Mouse (Mus musculus) layer of hippocampus, adult 2 months (tissue): ENCODE measurements around the gene Npy5r. TPM values are rescaled to one million over a fixed set of nuclear protein-coding genes. Genes with fewer than 3 reads are reported as not detected.
A peak's percentile ranks its signal among the peaks of the same experiment; 100 is the strongest.

Experiments
- DNase-seq, 2 experiments: peaks; one replicate each; pipeline ENCODE4 v3.0.0; 2022; ENCODE audit warnings: low spot score in 2 of 2
- H3K27ac ChIP-seq: fragments of 200-600 bp; 2 replicates; pipeline ENCODE4 v1.8.1; 2022
- H3K4me3 ChIP-seq: fragments of 200-600 bp; 2 replicates; pipeline ENCODE4 v1.8.1; 2022; ENCODE audit warnings: mild to moderate bottlenecking
- CTCF ChIP-seq: fragments of 200-600 bp; conservative IDR thresholded peaks from 2 replicates; pipeline ENCODE4 v1.8.1; 2022; ENCODE audit warnings: antibody characterized with exemption, mild to moderate bottlenecking, moderate library complexity
- long read RNA-seq, 2 experiments: library from polyadenylated mRNA; stranded (forward); transcript quantifications; one replicate each; pipeline ENCODE4 v2.0.0; 2021; ENCODE audit warnings: borderline mapping rate in 2 of 2
- total RNA-seq, 2 experiments: library from RNA; stranded (reverse); gene quantifications; 2 replicates each; pipeline ENCODE4 v1.2.3; 2021

Npy5r gene
- total RNA-seq, result 10 to 100 TPM; 10.1 to 10.9 TPM
- long read RNA-seq, experiment 1, partial matches to known transcripts, result 0 of 6 reads
- long read RNA-seq, experiment 1, other reads (novel, unspliced or antisense), result 0 of 6 reads
- long read RNA-seq, experiment 2, partial matches to known transcripts, result 0 of 10 reads
- long read RNA-seq, experiment 2, other reads (novel, unspliced or antisense), result 4 of 10 reads

DNA sequence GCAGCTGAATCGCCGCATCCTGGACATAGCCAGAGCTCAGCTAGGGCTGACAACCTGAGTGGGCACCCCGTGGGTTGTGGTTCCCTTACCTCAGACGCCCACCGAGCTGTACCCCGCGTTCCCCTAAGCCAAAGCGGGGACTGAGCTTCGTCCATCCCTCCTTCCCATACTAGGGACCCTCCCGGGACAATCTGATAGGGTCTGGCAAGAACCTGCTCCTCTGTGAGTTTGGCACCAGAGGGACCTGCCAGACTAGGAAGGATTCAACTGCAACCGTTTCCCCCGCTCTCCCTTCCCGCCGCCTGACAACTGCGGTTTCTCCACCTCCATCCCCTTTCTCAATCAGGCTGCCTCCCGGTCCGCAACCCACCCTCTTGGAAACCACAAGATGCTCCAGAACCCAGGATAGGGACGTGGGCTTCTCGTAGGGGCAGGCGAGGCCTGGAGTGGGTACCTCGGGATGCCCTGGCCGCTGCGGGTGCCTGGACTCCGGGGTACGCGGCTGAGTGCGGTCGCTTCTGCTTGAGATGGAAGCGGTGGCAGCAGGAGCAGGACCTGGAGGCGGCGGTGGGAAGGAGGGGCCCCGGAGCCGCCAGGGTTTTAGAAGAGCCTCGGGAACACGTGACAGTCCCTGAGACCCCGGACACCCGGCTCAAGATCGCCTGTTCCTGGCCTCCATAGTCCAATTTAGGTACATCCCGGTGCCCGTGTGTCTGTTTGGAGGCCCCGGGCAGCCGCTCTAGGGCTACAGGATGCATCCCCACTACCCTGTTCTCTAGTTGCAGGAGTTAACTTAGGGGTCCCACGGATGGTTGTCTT lies at the start of gene Npy5r:
Npy5r (minus strand) TSS at position 618 of the 819 bp plus-strand sequence.
- peak in 1 of 2 experiments; percentile 36 for DNase-seq
- no peak for TF ChIP-seq CTCF
- Histone ChIP-seq H3K27ac (peak within 1 kb of the TSS; percentile 98), H3K4me3 (peak within 1 kb of the TSS; percentile 71)

DNA sequence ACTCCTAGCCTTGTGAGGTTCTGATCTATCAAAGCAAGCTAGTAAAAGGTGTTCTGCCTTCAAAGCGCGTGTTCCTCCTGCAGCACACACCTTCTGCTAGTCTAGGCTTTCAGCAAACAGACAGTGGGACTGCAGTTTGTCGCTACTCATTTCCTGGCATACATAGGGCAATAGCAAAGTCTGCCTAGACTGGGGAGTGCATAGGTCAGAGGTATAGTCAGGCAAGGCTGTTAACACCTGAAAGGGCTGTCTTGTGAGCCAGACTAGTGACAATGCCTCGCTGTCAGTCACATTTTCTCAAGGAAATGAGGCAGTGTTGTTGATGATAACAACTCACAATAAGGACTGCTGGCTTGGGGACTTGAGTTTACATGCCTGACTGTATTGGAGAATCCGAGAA lies 44.0 kb upstream of the Npy5r start:
- no peak overlapping the region for H3K27ac ChIP-seq
- no peak for TF ChIP-seq CTCF
- H3K4me3 ChIP-seq, result no peak overlapping the region
- DNase-seq, result no peak

DNA sequence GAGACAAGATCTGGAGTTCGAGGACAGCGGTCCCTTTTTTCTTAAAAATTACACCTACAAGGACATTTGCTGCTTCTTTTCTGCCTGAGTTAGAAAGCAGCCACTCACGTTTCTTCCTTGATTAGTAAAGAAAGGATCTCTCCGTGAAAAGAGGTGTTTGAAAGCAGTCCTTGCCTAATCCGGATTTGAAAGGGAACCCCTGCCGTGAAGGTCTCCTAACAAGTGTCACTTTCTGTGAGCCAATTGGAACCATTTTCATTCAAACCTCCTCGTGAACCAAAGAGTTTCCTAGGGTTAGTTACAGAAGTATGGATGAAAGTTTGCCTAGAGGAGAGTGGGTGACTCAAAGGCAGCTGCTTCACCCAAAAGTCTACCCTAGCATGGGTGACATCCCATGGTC lies 41.5 kb upstream of the Npy5r start:
- TF ChIP-seq CTCF, result no peak
- H3K4me3 ChIP-seq, result no peak overlapping the region
- no peak for DNase-seq
- no peak overlapping the region for H3K27ac ChIP-seq

DNA sequence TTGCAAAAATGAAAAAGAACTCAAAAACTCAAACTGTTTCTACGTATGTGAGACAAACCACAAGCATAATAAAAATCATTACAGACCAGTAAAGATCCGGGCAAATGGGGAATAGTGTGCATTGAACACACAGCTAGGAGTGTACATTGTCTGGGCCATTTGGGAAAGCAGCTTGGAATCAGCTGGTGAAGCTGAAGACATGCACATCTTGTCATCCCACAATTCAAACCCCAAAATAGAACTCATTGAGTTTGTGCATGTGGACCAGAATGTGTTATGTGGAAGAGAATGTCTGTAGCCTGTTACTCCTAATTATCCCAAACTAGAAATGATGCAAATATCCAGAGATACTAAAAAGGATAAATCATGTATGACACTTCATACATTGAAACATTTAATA lies 34.9 kb upstream of the Npy5r start:
- peak overlapping the region; percentile 70 for H3K27ac ChIP-seq
- peak; percentile 56 to 67 for DNase-seq
- H3K4me3 ChIP-seq, result no peak overlapping the region
- TF ChIP-seq CTCF, result no peak

DNA sequence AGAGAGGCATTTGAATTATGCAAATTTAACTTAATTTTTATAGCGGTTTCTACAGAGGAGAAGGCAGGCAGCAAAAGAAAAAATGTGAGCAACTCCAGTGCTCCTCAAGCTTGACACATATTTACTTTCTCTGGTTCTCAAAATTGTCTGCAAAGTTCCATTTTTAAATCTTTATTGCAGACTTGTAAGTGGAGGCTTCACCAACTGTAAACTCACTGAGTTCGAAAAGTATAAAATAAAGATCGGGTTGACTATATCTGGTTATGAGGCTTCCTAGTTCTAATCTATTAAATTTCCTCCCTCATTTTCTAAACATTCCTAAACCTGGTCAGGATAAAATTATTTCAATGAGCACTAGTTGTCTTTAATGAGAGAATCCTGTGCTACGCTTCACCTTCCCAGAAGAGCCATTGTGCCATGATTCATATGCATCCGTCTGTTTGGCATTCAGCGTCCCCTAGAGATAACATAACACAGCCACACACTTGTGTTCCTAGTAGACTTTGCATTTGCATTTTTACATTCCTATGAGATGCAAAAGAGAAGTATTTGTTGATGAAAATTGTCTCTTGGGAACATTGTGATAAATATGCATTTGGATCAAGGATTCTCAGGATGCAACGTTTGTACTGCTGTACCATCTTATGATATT lies 26.5 kb upstream of the Npy5r start:
- Histone ChIP-seq H3K4me3 (no peak overlapping the region), H3K27ac (no peak overlapping the region)
- DNase-seq, result no peak
- no peak for TF ChIP-seq CTCF

DNA sequence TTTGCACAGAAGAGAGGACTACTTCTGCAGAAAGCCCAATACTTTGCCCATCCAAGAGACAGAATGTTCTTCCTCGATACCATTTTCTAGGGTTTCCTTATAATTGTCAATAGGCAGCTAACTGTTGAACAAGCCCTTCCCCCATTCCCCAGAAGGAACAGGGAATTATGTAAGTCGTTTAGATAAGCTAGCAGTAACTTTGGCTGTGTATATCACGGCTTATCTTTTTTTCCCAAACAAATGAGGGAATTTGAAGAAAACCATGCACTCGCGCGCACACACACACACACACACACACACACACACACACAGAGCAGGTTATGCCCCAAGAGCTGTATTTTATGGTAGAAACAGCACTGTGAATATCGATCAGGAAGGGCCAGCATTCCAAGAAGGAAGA lies 10.9 kb upstream of the Npy5r start:
- TF ChIP-seq CTCF, result no peak
- no peak for DNase-seq
- peak overlapping the region; percentile 58 for H3K4me3 ChIP-seq
- peak overlapping the region; percentile 43 for H3K27ac ChIP-seq

DNA sequence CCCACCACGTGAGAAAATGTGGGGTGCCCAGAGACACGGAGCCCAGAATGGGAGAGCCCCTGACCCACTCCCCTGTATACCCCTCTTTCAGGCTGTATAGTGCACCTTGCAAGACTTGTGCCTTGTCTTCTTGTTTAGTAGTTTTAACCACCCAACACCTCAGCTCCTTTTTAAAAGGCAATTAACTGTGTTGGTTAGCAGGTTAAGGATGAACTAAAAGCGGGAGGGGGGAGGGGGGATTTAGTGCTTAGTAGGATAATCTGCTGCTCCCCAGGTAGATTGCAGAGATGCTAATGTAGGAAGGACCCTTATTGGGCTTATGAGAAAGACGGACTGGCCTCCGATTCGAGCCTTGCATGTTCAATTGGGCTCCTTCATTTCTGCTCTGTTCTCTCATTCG lies 10.1 kb upstream of the Npy5r start:
- no peak for DNase-seq
- Histone ChIP-seq H3K4me3 (peak overlapping the region; percentile 58), H3K27ac (peak overlapping the region; percentile 83)
- TF ChIP-seq CTCF, result no peak

DNA sequence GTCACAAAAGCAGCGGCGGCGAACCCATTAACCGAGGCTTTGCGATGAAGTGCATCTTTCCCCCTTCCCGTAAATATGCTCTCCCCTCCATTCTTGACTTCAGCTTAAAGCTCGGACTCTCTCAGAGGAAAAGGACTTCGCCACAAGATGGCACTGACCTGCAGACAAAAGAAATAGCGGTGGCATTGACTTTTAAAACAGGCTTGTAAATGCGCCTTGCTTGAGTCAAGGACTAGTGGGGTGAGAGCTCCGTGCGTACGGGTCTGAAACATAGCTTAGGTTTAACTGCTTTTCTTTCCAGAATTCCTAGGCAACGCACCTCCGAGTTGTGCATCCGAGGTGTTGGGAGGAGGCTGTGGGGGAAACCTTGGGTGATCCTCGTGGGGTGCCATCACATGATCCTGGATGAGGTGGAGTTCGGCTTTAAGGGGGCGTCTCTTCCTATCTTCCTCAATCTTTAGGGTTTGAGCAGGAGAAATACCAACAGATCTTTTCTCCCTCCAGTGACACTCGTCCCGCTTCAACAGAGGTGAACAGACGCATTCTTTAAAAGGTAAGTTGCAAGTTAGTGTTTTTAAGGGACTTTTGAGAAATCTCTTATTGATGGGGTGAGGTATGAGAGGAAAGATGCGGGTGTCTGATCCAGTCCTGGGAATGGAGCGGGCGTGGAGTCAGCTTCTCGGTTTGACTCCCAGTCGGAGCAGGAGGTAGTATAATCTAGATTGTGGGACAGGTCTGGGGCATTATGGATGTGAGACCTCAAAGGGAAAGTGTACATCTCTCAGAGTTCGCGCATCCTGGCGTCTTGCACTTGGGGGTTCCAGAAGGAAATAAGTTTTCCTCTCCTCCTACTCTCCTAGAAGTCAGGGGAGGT lies 9.3 kb upstream of the Npy5r start, which contains the start of gene Npy1r:
Npy1r (plus strand) TSS at position 223 of the 874 bp plus-strand sequence.
- H3K4me3 ChIP-seq, result peak within 1 kb of the TSS; percentile 58
- peak; percentile 61 to 65 for DNase-seq
- H3K27ac ChIP-seq, result peak within 1 kb of the TSS; percentile 83
- TF ChIP-seq CTCF, result peak; percentile 75

DNA sequence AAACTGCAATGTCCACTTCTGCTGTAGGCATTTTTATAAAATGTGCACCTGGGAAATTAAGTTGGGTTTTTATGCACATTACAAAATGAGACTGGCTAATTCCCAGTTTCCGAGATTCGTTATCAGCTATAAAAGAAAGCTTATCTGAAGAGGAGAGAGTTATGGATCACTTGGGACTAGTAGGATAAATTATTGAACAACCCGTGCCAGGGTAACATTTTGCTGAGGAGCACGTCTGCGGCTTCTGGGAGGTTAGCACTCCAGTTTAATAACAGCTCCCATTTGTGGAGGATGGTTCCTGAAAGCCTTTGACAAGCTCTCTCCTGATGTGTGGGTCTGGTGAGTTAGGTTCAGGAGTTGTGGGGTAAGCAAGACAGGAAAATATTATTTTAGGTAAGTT lies 2.5 kb upstream of the Npy5r start:
- TF ChIP-seq CTCF, result no peak
- no peak for DNase-seq
- no peak overlapping the region for H3K4me3 ChIP-seq
- no peak overlapping the region for H3K27ac ChIP-seq

DNA sequence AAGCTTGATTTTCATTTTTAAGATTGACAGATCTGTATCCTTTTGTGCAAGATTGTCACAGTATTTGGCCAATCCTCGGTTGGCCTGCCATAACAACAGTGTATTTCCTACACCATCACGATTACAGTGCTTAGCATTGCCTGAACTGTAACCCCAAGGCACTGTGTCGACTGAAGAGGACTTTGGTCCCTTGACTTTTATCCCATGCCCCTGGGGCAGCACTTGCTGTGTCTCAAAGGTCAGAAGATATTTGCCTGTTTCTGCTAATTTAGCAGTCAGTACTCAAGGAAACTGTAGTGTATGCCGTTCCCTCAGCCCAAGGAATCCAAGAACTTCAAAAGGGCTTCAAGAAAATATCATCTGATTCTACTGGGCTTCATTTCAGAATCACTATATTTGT lies 871 bp upstream of the Npy5r start:
- Histone ChIP-seq H3K27ac (peak overlapping the region; percentile 98; the same call in 1 of the 2 replicates), H3K4me3 (no peak overlapping the region; the same call in 1 of the 2 replicates)
- no peak for DNase-seq
- no peak for TF ChIP-seq CTCF

DNA sequence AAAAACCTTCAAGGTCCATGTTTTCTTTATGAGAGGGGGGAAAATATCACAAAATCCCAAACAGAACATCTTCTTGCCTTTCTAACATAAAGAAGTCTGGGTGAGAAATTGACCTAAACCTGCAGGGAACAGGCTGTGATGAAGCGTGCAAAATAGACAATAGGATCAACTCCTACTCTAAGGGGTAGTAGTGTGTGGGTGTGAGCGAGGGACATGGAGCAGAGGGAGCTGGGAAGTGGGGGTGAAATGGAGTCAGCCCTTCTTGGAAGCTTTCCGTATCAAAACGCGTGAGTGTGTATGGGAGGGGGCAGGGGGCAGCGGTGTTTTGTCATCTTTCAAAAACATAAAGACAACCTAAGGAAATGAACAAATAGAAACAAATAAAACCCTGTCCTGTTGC lies 467 bp upstream of the Npy5r start:
- no peak for TF ChIP-seq CTCF
- Histone ChIP-seq H3K27ac (peak overlapping the region; percentile 98), H3K4me3 (peak overlapping the region; percentile 71)
- DNase-seq, result no peak

DNA sequence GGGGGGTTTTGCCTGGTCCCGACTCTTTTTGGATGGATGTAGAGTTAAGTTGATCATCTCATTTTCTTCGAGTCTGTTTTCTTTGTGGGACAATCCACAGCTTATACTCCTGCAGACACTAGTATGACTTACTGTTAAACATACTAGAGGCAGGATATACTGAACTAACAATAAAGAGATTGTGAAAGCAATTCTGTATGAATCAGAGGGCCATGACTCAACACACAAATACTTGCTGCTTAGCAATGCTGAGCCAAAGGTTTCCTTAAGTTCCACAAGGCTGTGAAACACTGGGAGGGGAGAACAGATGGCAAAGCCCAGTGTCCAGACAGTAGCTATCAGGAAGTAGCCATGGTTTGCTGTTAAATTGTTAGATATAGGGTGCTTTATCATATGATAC lies 6.7 kb downstream of the Npy5r start:
- no peak for TF ChIP-seq CTCF
- DNase-seq, result no peak
- Histone ChIP-seq H3K27ac (no peak overlapping the region), H3K4me3 (no peak overlapping the region)
